Comparison of ENCODE assay signal across 8 mouse cellular contexts in the genomic region with DNA sequence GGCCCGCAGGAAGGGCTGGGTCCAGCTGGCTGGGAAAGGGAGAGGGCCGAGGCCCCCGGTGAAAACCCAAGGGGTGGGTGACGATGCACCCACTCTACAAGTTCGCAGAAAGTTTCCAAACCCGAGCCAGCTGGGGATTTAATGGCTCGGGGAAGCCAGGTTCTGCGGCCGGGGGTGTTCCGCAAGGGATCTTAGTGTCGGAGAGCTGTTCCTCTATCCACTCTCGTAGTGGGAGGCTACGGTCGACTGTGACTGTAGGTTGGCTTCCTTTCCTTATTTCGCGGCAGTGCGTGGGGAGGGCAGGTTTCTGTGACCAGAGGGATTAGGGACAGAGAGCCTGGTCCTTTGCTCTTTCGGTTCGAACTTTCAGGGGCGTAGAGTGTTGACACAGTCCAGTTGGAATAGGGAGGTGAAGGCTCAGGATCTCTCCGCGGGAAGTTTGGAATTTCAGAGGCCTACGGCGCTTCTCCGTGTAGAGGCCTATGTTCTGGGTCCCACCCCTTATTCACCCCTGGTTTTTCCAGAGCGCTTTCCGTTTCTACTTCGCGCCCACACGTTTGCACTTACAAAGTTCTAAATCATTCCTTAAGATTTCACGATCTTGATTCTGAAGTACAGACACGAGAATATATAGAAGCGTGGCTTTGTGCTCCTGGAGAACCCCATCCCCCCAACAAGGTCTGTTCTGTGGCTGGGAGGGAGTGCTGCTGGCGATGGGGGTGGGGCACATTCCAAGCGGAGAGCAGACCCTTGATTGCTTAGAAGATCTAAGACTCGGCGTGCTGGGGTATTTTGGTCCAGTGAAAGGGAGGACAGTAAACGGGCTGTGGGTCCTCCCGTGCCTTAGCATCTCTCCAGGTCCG. TPM values are rescaled to one million over a fixed set of nuclear protein-coding genes. Genes with fewer than 3 reads are reported as not detected.
DNase-seq lines count a peak whose midpoint lies in the region; ATAC-seq and TF ChIP-seq lines count a peak whose summit lies in the region.

No protein-coding gene starts in this region.

- no peak for ATAC-seq in hindbrain, embryonic 12.5 days (ENCODE audit: low FRiP score)
- 0 out of 2 replicates have a peak, but pooled peaks have one; percentile 26 for ATAC-seq in lung, embryonic 16.5 days (ENCODE audit: low read depth)
- ATAC-seq in stomach, embryonic 15.5 days (ENCODE audit: insufficient read depth, low FRiP score, low read depth): no peak

- peak overlapping the region; percentile 69 for H3K9ac ChIP-seq in hindbrain, embryonic 12.5 days
- H3K9ac ChIP-seq in lung, embryonic 16.5 days (ENCODE audit: low read length): peak overlapping the region; percentile 87
- peak overlapping the region; percentile 60 for H3K9ac ChIP-seq in stomach, embryonic 15.5 days

- H3K4me2 ChIP-seq in hindbrain, embryonic 12.5 days (replicated peaks): peak overlapping the region; percentile 92
- peak overlapping the region; percentile 78 for H3K4me2 ChIP-seq in lung, embryonic 16.5 days (ENCODE audit: low read depth, low read length)
- peak overlapping the region; percentile 95 for H3K4me2 ChIP-seq in stomach, embryonic 15.5 days

- no peak for TF ChIP-seq CTCF in kidney, adult 2 months (conservative IDR thresholded peaks at IDR 0.05; ENCODE audit: insufficient read depth, insufficient read length, low read depth, low read length)

- 4% methylated on average over 40 of the region's 40 CpGs for WGBS in kidney, adult 2 months
- under 1% methylated on average over 40 of the region's 40 CpGs for WGBS in hindbrain, embryonic 12.5 days
- under 1% methylated on average over 40 of the region's 40 CpGs for WGBS in lung, embryonic 16.5 days
- WGBS in stomach, embryonic 15.5 days: 2% methylated on average over 40 of the region's 40 CpGs

- H3K27me3 ChIP-seq in kidney, adult 2 months (replicated peaks; ENCODE audit: control insufficient read depth, insufficient read depth, low read length): no peaks in the 10 kb centered on the region
- peaks cover 64% of the 10 kb centered on the region for H3K27me3 ChIP-seq in hindbrain, embryonic 12.5 days
- no peaks in the 10 kb centered on the region for H3K27me3 ChIP-seq in lung, embryonic 16.5 days (ENCODE audit: control insufficient read depth, insufficient read depth, low read depth, low read length)
- no peaks in the 10 kb centered on the region for H3K27me3 ChIP-seq in stomach, embryonic 15.5 days (replicated peaks)

- no peaks in the 10 kb centered on the region; the same call in 1 of the 2 replicates for H3K36me3 ChIP-seq in kidney, adult 2 months (ENCODE audit: control insufficient read depth, insufficient read depth, low read length)
- H3K36me3 ChIP-seq in hindbrain, embryonic 12.5 days: no peaks in the 10 kb centered on the region
- no peaks in the 10 kb centered on the region for H3K36me3 ChIP-seq in lung, embryonic 16.5 days (ENCODE audit: control insufficient read depth, insufficient read depth, low read length)
- no peaks in the 10 kb centered on the region for H3K36me3 ChIP-seq in stomach, embryonic 15.5 days

- H3K9me3 ChIP-seq in hindbrain, embryonic 12.5 days (replicated peaks): no peaks in the 10 kb centered on the region
- no peaks in the 10 kb centered on the region for H3K9me3 ChIP-seq in lung, embryonic 16.5 days (ENCODE audit: control insufficient read depth, low read length)
- H3K9me3 ChIP-seq in stomach, embryonic 15.5 days: no peaks in the 10 kb centered on the region

- peak overlapping the region; percentile 86 for H3K4me3 ChIP-seq in kidney, adult 2 months (ENCODE audit: insufficient read depth, low read depth, low read length)
- peak overlapping the region; percentile 57 for H3K4me3 ChIP-seq in hindbrain, embryonic 12.5 days
- H3K4me3 ChIP-seq in lung, embryonic 16.5 days (ENCODE audit: low read length): peak overlapping the region; percentile 76
- peak overlapping the region; percentile 68 for H3K4me3 ChIP-seq in stomach, embryonic 15.5 days (replicated peaks)

- no peak for TF ChIP-seq POLR2A in kidney, adult 2 months (IDR thresholded peaks at IDR 0.05; ENCODE audit: low read depth, low read length)

- peak; percentile 51 for DNase-seq in kidney, adult 2 months
- DNase-seq in kidney, adult 11 months: no peak
- DNase-seq in embryo, embryonic 10 days (ENCODE audit: low spot score): peak; percentile 72
- no peak for DNase-seq in gastrocnemius, postnatal 14 days
- no peak for DNase-seq in adrenal gland, postnatal 4 days (ENCODE audit: low spot score in 2 of 2)

- H3K27ac ChIP-seq in kidney, adult 2 months (ENCODE audit: insufficient read depth, low read depth, low read length): peak overlapping the region; percentile 99
- H3K27ac ChIP-seq in hindbrain, embryonic 12.5 days: peak overlapping the region; percentile 86
- peak overlapping the region; percentile 90 for H3K27ac ChIP-seq in lung, embryonic 16.5 days (ENCODE audit: low read length)
- H3K27ac ChIP-seq in stomach, embryonic 15.5 days: peak overlapping the region; percentile 92

- H3K4me1 ChIP-seq in kidney, adult 2 months (ENCODE audit: control insufficient read depth, insufficient read depth, low read length): peaks cover 25% of the 10 kb centered on the region
- peaks cover 34% of the 10 kb centered on the region for H3K4me1 ChIP-seq in hindbrain, embryonic 12.5 days
- peaks cover 21% of the 10 kb centered on the region; the same call in 1 of the 2 replicates for H3K4me1 ChIP-seq in lung, embryonic 16.5 days (replicated peaks; ENCODE audit: control insufficient read depth, insufficient read depth, low read length)
- H3K4me1 ChIP-seq in stomach, embryonic 15.5 days: peaks cover 21% of the 10 kb centered on the region

- intact Hi-C loops in gastrocnemius, postnatal 14 days (cut with DNase I; ENCODE audit: low total_unique reads): no loop called here

RNA-seq across cellular contexts. Expression of a gene that starts 1.6 kb away (rescaled TPM):
- polyA plus RNA-seq in kidney, adult 2 months (2012; rRNA removed): 241 and 285 TPM in 2 replicates
- 29.7 and 30.0 TPM in 2 replicates for polyA plus RNA-seq in hindbrain, embryonic 12.5 days (2016; fragmentation: Nextera tagmentation; extraction: Ambion mirVana)
- 30.7 and 33.2 TPM in 2 replicates for polyA plus RNA-seq in lung, embryonic 16.5 days (2015; fragmentation: Nextera tagmentation; extraction: Ambion mirVana)
- polyA plus RNA-seq in stomach, embryonic 15.5 days (2015; fragmentation: Nextera tagmentation; extraction: Ambion mirVana): 26.7 and 27.4 TPM in 2 replicates
- total RNA-seq in gastrocnemius, postnatal 14 days (2021): 10 to 100 TPM; 39.1 to 43.0 TPM
- total RNA-seq in adrenal gland, postnatal 4 days (2021): 10 to 100 TPM; 17.6 to 41.1 TPM

RNA-seq across cellular contexts. Expression of a gene that starts 37.3 kb away (rescaled TPM):
- polyA plus RNA-seq in kidney, adult 2 months (2012; rRNA removed): 0.61 and 0.91 TPM in 2 replicates
- polyA plus RNA-seq in hindbrain, embryonic 12.5 days (2016; fragmentation: Nextera tagmentation; extraction: Ambion mirVana): 0.79 and 1.1 TPM in 2 replicates
- polyA plus RNA-seq in lung, embryonic 16.5 days (2015; fragmentation: Nextera tagmentation; extraction: Ambion mirVana): 1.4 and 1.7 TPM in 2 replicates
- polyA plus RNA-seq in stomach, embryonic 15.5 days (2015; fragmentation: Nextera tagmentation; extraction: Ambion mirVana): 1.9 and 2.2 TPM in 2 replicates
- total RNA-seq in gastrocnemius, postnatal 14 days (2021): under 1 TPM; 0.55 to 0.84 TPM
- 1 to 10 TPM; 1.9 to 3.3 TPM for total RNA-seq in adrenal gland, postnatal 4 days (2021)

RNA-seq across cellular contexts. Expression of a gene that starts 53.8 kb away (rescaled TPM):
- not detected in 2 replicates for polyA plus RNA-seq in kidney, adult 2 months (2012; rRNA removed)
- not detected in 2 replicates for polyA plus RNA-seq in hindbrain, embryonic 12.5 days (2016; fragmentation: Nextera tagmentation; extraction: Ambion mirVana)
- polyA plus RNA-seq in lung, embryonic 16.5 days (2015; fragmentation: Nextera tagmentation; extraction: Ambion mirVana): not detected in 2 replicates
- 0.54 and 0.58 TPM in 2 replicates for polyA plus RNA-seq in stomach, embryonic 15.5 days (2015; fragmentation: Nextera tagmentation; extraction: Ambion mirVana)
- not detected for total RNA-seq in gastrocnemius, postnatal 14 days (2021)
- total RNA-seq in adrenal gland, postnatal 4 days (2021): under 1 TPM in 1 of 2 experiments, not detected in 1; 0.36 TPM

RNA-seq across cellular contexts. Expression of a gene that starts 56.8 kb away (rescaled TPM):
- polyA plus RNA-seq in kidney, adult 2 months (2012; rRNA removed): 0.12 and 0.13 TPM in 2 replicates
- 32.2 and 37.3 TPM in 2 replicates for polyA plus RNA-seq in hindbrain, embryonic 12.5 days (2016; fragmentation: Nextera tagmentation; extraction: Ambion mirVana)
- polyA plus RNA-seq in lung, embryonic 16.5 days (2015; fragmentation: Nextera tagmentation; extraction: Ambion mirVana): 0.23 and 0.34 TPM in 2 replicates
- 1.6 and 3.8 TPM in 2 replicates for polyA plus RNA-seq in stomach, embryonic 15.5 days (2015; fragmentation: Nextera tagmentation; extraction: Ambion mirVana)
- total RNA-seq in gastrocnemius, postnatal 14 days (2021): 1 to 10 TPM in 1 of 2 experiments, under 1 TPM in 1; 0.38 to 1.1 TPM
- under 1 TPM; 0.50 to 0.59 TPM for total RNA-seq in adrenal gland, postnatal 4 days (2021)

Comparison
In these comparisons a context has a peak if more than half of its experiments do, and no peak if none do; other contexts are left out.
1. DNase-seq: peak in kidney, adult 2 months (single experiment) and embryo, embryonic 10 days (single experiment); none in kidney, adult 11 months (single experiment), gastrocnemius, postnatal 14 days (single experiment) and adrenal gland, postnatal 4 days (0 of 2).
2. Peak in every context shown above with its lines, with median percentiles within 50 percentile points of each other: H3K27ac ChIP-seq, H3K4me3 ChIP-seq, H3K4me2 ChIP-seq and H3K9ac ChIP-seq.